Mouse (Mus musculus): ENCODE measurements around the gene Osbpl7.

Osbpl7 gene

GRCm38 (mm10) chr11:97040301-97041021 is 10.0 kb upstream of the Osbpl7 start:
- DNase-seq (ENCODE audit: low read depth, low spot score), result no peak

- peak; percentile 92 for DNase-seq (ENCODE audit: low read depth, low spot score)
Observed at GRCm38 (mm10) chr11:97041022-97041899, 9.2 kb upstream of the Osbpl7 start, which contains the start of the genes Lrrc46 and Mrpl10. TSS of gene Lrrc46 (minus strand) at chr11:97041407. TSS of gene Mrpl10 (plus strand) at chr11:97041560.

GRCm38 (mm10) chr11:97044902-97045301 is 5.5 kb upstream of the Osbpl7 start:
- DNase-seq (ENCODE audit: low read depth, low spot score), result no peak

GRCm38 (mm10) chr11:97045861-97046260 is 4.6 kb upstream of the Osbpl7 start:
- no peak for DNase-seq (ENCODE audit: low read depth, low spot score)

GRCm38 (mm10) chr11:97048090-97048650 is 2.3 kb upstream of the Osbpl7 start:
- no peak for DNase-seq (ENCODE audit: low read depth, low spot score)

- DNase-seq (ENCODE audit: low read depth, low spot score), result no peak
Observed at GRCm38 (mm10) chr11:97049492-97050085, 839 bp upstream of the Osbpl7 start.

- no peak for DNase-seq (ENCODE audit: low read depth, low spot score)
Observed at GRCm38 (mm10) chr11:97050944-97051586, 637 bp downstream of the Osbpl7 start.

GRCm38 (mm10) chr11:97052219-97052646 is 1.8 kb downstream of the Osbpl7 start:
- no peak for DNase-seq (ENCODE audit: low read depth, low spot score)

GRCm38 (mm10) chr11:97063274-97063920 is 13.0 kb downstream of the Osbpl7 start:
- DNase-seq (ENCODE audit: low read depth, low spot score), result no peak

GRCm38 (mm10) chr11:97063921-97064295 is 13.5 kb downstream of the Osbpl7 start:
- no peak for DNase-seq (ENCODE audit: low read depth, low spot score)

- DNase-seq (ENCODE audit: low read depth, low spot score), result no peak
Observed at GRCm38 (mm10) chr11:97065538-97066295, 15.3 kb downstream of the Osbpl7 start.

- no peak for DNase-seq (ENCODE audit: low read depth, low spot score)
Observed at GRCm38 (mm10) chr11:97066656-97067360, 16.4 kb downstream of the Osbpl7 start.

GRCm38 (mm10) chr11:97069333-97069732 is 18.9 kb downstream of the Osbpl7 start:
- DNase-seq (ENCODE audit: low read depth, low spot score), result no peak

- DNase-seq (ENCODE audit: low read depth, low spot score), result no peak
Observed at GRCm38 (mm10) chr11:97069770-97070169, 19.3 kb downstream of the Osbpl7 start.

GRCm38 (mm10) chr11:97071129-97071528 is 20.7 kb downstream of the Osbpl7 start:
- no peak for DNase-seq (ENCODE audit: low read depth, low spot score)

- peak; percentile 26 for DNase-seq (ENCODE audit: low read depth, low spot score)
Observed at GRCm38 (mm10) chr11:97072533-97072932, 22.1 kb downstream of the Osbpl7 start.

GRCm38 (mm10) chr11:97074235-97074634 is 23.8 kb downstream of the Osbpl7 start:
- DNase-seq (ENCODE audit: low read depth, low spot score), result no peak

GRCm38 (mm10) chr11:97078751-97079150 is 28.3 kb downstream of the Osbpl7 start:
- DNase-seq (ENCODE audit: low read depth, low spot score), result no peak

GRCm38 (mm10) chr11:97080291-97080690 is 29.9 kb downstream of the Osbpl7 start:
- DNase-seq (ENCODE audit: low read depth, low spot score), result no peak

All from brain, embryonic 18.5 days (tissue).